Mouse (Mus musculus) splenic B cell, adult 2 months (primary cell): ENCODE data around the gene Plet1.
A peak's percentile ranks its signal among the peaks of the same experiment; 100 is the strongest.

ENCODE experiments used
- DNase-seq: peaks from one replicate; pipeline ENCODE4 v3.0.0-alpha.2; 2011; ENCODE audit warnings: low read depth, low spot score
- H3K27me3 ChIP-seq: 2 replicates; pipeline ENCODE4 v1.6.1; 2012; ENCODE audit warnings: mild to moderate bottlenecking, low read length, moderate library complexity, mixed read lengths; ENCODE audit not compliant: control insufficient read depth, poor library complexity, insufficient read depth, severe bottlenecking
- H3K36me3 ChIP-seq: 2 replicates; pipeline ENCODE4 v1.6.1; 2012; ENCODE audit warnings: mild to moderate bottlenecking, low read length, moderate library complexity, mixed read lengths; ENCODE audit not compliant: control insufficient read depth, poor library complexity, insufficient read depth, severe bottlenecking

Plet1 gene

DNA sequence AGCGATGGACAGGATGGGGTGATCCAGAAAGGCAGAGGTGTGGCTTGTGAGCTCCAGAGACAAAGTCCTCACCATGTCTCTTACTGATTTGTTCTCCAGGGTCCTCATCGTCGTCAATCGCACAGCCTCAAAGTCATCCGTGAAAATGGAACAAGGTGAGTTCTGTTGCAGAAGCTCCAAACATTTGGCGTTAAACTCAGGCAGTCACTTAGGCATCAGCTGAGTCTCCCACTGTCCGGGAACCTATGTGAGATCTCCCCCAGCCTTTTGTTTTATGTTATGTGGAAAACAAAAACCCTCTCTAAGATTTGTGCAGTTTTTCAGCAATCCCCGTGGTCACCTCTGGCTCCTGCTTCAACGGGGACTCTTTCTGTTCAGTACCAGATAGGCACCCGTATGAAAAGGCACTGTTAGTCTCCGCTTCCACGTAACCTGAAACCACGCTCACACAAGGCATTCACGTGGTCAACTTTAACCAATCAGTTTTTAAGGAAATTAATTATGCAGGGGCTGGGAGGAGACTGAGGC lies 6.7 kb downstream of the Plet1 start:
- Histone ChIP-seq H3K36me3 (no peaks in the 10 kb centered on the region), H3K27me3 (no peaks in the 10 kb centered on the region)
- DNase-seq, result peak; percentile 53

GRCm38 (mm10) chr9:50502949-50503348 lies 8.6 kb downstream of the Plet1 start:
- no peaks in the 10 kb centered on the region for H3K36me3 ChIP-seq
- no peak for DNase-seq
- no peaks in the 10 kb centered on the region for H3K27me3 ChIP-seq

DNA sequence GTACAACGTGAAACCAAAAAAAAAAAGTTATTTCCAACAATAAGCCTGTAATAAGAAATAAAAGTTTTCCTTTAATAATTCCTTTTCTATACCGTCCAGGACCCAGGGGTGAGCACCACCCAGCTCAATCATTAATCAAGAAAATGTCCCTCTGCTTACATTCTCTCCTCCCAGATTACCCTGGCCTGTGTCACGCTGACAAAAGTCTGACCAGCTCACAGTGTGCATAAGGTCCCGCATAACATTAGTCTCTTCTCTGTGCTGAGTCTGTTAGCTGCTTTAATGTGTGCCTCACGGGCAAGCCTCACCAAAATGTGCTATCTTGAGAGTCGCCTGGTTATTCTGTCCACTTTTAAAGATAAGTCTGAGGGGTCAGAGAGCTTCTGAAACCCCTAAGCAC lies 11.1 kb downstream of the Plet1 start:
- no peak for DNase-seq
- Histone ChIP-seq H3K36me3 (no peaks in the 10 kb centered on the region), H3K27me3 (no peaks in the 10 kb centered on the region)

GRCm38 (mm10) chr9:50507570-50507969 lies 13.2 kb downstream of the Plet1 start:
- Histone ChIP-seq H3K27me3 (no peaks in the 10 kb centered on the region; the same call in 1 of the 2 replicates), H3K36me3 (no peaks in the 10 kb centered on the region)
- DNase-seq, result no peak

DNA sequence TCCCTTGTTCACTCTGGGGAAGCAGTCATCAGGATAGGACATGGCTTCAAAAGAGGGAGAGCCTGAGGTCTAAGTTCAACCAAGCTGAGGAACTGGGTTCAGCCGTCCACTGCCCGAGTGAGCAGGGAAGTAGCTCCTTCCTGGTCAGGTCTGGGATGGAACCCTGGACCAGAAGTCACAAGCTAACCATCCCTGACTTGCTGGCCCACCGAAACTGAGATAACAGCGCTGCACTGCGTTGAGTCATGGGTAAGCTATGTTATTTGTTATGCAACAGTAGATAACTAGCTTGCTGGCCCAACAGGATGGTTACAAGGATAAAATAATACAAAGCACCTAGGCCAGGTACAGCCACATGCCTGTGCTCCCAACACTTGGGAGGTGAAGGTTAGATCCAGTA lies 21.1 kb downstream of the Plet1 start:
- no peak for DNase-seq
- H3K27me3 ChIP-seq, result no peaks in the 10 kb centered on the region; the same call in 1 of the 2 replicates
- H3K36me3 ChIP-seq, result no peaks in the 10 kb centered on the region

DNA sequence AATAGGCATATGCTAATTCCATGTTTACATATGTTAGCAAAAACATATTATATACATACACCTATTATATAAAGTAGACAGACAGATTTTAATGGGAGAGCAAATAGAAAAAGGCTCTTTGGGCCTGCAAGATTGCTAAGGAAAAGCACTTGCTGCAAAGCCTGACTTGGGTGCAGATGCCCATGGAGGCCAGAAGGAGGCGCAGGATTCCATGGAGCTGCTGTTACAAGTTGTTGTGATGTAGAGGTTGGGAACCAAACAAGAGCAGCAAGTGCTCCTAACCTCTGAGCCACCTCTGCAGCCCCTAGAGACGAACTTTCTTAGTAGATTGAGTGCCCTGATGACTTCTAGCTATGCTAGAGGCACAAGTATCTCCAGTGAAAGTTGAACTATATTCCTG lies 24.5 kb downstream of the Plet1 start:
- peak; percentile 49 for DNase-seq
- Histone ChIP-seq H3K27me3 (no peaks in the 10 kb centered on the region), H3K36me3 (peaks cover 7% of the 10 kb centered on the region)

- DNase-seq, result no peak
- peaks cover 11% of the 10 kb centered on the region for H3K36me3 ChIP-seq
- H3K27me3 ChIP-seq, result no peaks in the 10 kb centered on the region
Observed at GRCm38 (mm10) chr9:50520748-50521147, 26.4 kb downstream of the Plet1 start.

DNA sequence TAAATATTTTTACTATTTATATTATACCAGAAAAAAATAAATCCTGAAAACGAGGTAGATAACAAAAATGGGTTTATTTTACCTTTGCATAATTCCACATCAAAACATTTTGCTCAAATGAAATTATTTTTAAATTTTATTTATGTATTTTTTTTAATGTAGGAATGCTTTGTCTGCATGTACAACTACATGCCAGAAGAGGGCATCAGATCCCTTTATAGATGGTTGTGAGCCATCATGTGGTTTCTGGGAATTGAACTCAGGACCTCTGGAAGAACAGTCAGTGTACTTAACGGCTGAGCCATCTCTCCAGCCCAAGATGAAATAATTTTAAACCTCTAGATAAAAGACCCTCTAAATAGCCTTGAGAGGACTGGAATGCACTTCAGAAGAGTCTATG lies 27.2 kb downstream of the Plet1 start:
- Histone ChIP-seq H3K27me3 (no peaks in the 10 kb centered on the region), H3K36me3 (peaks cover 11% of the 10 kb centered on the region)
- no peak for DNase-seq

- no peak for DNase-seq
- Histone ChIP-seq H3K36me3 (peaks cover 13% of the 10 kb centered on the region), H3K27me3 (no peaks in the 10 kb centered on the region)
Observed at GRCm38 (mm10) chr9:50522574-50522973, 28.2 kb downstream of the Plet1 start.

- DNase-seq, result no peak
- Histone ChIP-seq H3K36me3 (peaks cover 13% of the 10 kb centered on the region), H3K27me3 (no peaks in the 10 kb centered on the region)
Observed at GRCm38 (mm10) chr9:50524936-50525335, 30.6 kb downstream of the Plet1 start.

- H3K27me3 ChIP-seq, result no peaks in the 10 kb centered on the region
- DNase-seq, result no peak
- peaks cover 13% of the 10 kb centered on the region for H3K36me3 ChIP-seq
Observed at GRCm38 (mm10) chr9:50525585-50525984, 31.3 kb downstream of the Plet1 start.

GRCm38 (mm10) chr9:50527860-50528259 lies 33.5 kb downstream of the Plet1 start:
- H3K27me3 ChIP-seq, result no peaks in the 10 kb centered on the region

GRCm38 (mm10) chr9:50528293-50528892 lies 34.1 kb downstream of the Plet1 start, which contains the start of gene Pts:
TSS of gene Pts (minus strand) at chr9:50528724.
- peaks cover 5% of the 10 kb centered on the region; the same call in 1 of the 2 replicates for H3K36me3 ChIP-seq
- DNase-seq, result peak; percentile 99
- H3K27me3 ChIP-seq, result no peaks in the 10 kb centered on the region

More at GRCm38 (mm10) chr9:50527860-50528259, 33.5 kb downstream of the Plet1 start:
- H3K36me3 ChIP-seq, result peaks cover 5% of the 10 kb centered on the region; the same call in 1 of the 2 replicates
- DNase-seq, result peak; percentile 63

- Histone ChIP-seq H3K27me3 (no peaks in the 10 kb centered on the region), H3K36me3 (0 out of 2 replicates have a peak, but pooled peaks cover 1% of the 10 kb centered on the region)
- DNase-seq, result peak; percentile 52
Observed at GRCm38 (mm10) chr9:50530890-50531289, 36.6 kb downstream of the Plet1 start.

- no peaks in the 10 kb centered on the region for H3K36me3 ChIP-seq
- DNase-seq, result peak; percentile 74
- no peaks in the 10 kb centered on the region for H3K27me3 ChIP-seq
Observed at GRCm38 (mm10) chr9:50533328-50533727, 39.0 kb downstream of the Plet1 start.

- Histone ChIP-seq H3K27me3 (no peaks in the 10 kb centered on the region), H3K36me3 (no peaks in the 10 kb centered on the region)
- peak; percentile 57 for DNase-seq
Observed at GRCm38 (mm10) chr9:50533791-50534190, 39.5 kb downstream of the Plet1 start.
